Mouse (Mus musculus) heart, embryonic 10.5 days (tissue): ENCODE results near the gene Mthfd2. TPM values are rescaled to one million over a fixed set of nuclear protein-coding genes. Genes with fewer than 3 reads are reported as not detected.

Experiments used
- DNase-seq: peaks from one replicate; pipeline ENCODE4 v3.0.0-alpha.2; 2017; ENCODE audit warnings: low spot score
- H3K27ac ChIP-seq: fragments of 300-500 bp; sonication (generic); 2 replicates; pipeline ENCODE4 v1.5.1; 2016; ENCODE audit warnings: mild to moderate bottlenecking
- H3K27me3 ChIP-seq: fragments of 300-500 bp; sonication (generic); 2 replicates; pipeline ENCODE4 v1.6.1; 2016; ENCODE audit warnings: mild to moderate bottlenecking; ENCODE audit not compliant: poor library complexity, insufficient read depth, severe bottlenecking
- H3K36me3 ChIP-seq: fragments of 300-500 bp; sonication (generic); 2 replicates; pipeline ENCODE4 v1.6.1; 2016; ENCODE audit warnings: mild to moderate bottlenecking, moderate library complexity
- H3K4me1 ChIP-seq: fragments of 300-500 bp; sonication (generic); 2 replicates; pipeline ENCODE4 v1.6.1; 2016; ENCODE audit warnings: mild to moderate bottlenecking
- H3K4me3 ChIP-seq: fragments of 300-500 bp; sonication (generic); 2 replicates; pipeline ENCODE4 v1.5.1; 2016; ENCODE audit warnings: mild to moderate bottlenecking, moderate library complexity
- H3K9me3 ChIP-seq: fragments of 300-500 bp; sonication (generic); 2 replicates; pipeline ENCODE4 v1.6.1; 2016; ENCODE audit warnings: mild to moderate bottlenecking, moderate library complexity
- WGBS: fragments of 180-500 bp; shearing (Covaris S2); methylation state at CpG from one replicate; pipeline ENCODE4 v1.1.7; 2016; 5-methylcytosine and 5-hydroxymethylcytosine counted together
- polyA plus RNA-seq: library from polyadenylated mRNA; unstranded; fragments of >200 nt; fragmentation: Nextera tagmentation; extraction: Ambion mirVana; gene quantifications from 2 replicates; pipeline ENCODE4 v1.2.1, GENCODE M21; 2016

Mthfd2 gene
- polyA plus RNA-seq, 1 experiment from 2014 or later: 58.7 TPM

GRCm38 (mm10) chr6:83323652-83324419, 1.9 kb downstream of the Mthfd2 start:
- Histone ChIP-seq H3K4me1 (peaks cover 9% of the 10 kb centered on the region), H3K27me3 (no peaks in the 10 kb centered on the region), H3K9me3 (no peaks in the 10 kb centered on the region), H3K36me3 (0 out of 2 replicates have a peak, but pooled peaks cover under 1% of the 10 kb centered on the region), H3K4me3 (no peak overlapping the region), H3K27ac (no peak overlapping the region)
- no peak for DNase-seq
- WGBS: 52% methylated on average over 8 of the region's 8 CpGs

DNA sequence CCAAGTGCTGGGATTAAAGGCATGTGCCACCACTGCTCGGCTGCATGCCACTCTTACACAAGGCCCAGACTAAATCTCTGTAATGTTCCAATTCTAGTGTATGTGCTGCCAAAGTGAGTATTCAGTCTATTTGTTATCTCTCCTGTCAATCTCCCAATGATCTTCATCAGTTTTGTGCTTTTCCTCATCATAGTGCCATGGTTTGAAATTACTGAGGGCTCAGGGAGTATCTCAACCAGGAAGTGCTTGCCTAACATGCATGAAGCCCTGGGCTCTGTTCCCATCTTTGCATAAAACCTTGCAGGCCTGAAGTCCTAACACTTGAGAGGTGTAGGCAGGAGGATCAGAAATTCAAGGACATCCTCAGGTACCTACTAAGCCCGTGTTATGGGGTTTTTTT, 2.9 kb downstream of the Mthfd2 start:
- Histone ChIP-seq H3K4me1 (peaks cover 9% of the 10 kb centered on the region), H3K9me3 (no peaks in the 10 kb centered on the region), H3K27ac (no peak overlapping the region), H3K4me3 (no peak overlapping the region), H3K36me3 (no peaks in the 10 kb centered on the region), H3K27me3 (no peaks in the 10 kb centered on the region)
- no peak for DNase-seq
- WGBS: 76% methylated on average over 2 of the region's 2 CpGs

GRCm38 (mm10) chr6:83321927-83322326, 3.8 kb downstream of the Mthfd2 start:
- Histone ChIP-seq H3K27ac (no peak overlapping the region), H3K4me1 (peaks cover 8% of the 10 kb centered on the region), H3K36me3 (no peaks in the 10 kb centered on the region), H3K4me3 (no peak overlapping the region), H3K9me3 (no peaks in the 10 kb centered on the region), H3K27me3 (no peaks in the 10 kb centered on the region)
- 50% methylated on average over 1 of the region's 1 CpGs for WGBS
- no peak for DNase-seq

DNA sequence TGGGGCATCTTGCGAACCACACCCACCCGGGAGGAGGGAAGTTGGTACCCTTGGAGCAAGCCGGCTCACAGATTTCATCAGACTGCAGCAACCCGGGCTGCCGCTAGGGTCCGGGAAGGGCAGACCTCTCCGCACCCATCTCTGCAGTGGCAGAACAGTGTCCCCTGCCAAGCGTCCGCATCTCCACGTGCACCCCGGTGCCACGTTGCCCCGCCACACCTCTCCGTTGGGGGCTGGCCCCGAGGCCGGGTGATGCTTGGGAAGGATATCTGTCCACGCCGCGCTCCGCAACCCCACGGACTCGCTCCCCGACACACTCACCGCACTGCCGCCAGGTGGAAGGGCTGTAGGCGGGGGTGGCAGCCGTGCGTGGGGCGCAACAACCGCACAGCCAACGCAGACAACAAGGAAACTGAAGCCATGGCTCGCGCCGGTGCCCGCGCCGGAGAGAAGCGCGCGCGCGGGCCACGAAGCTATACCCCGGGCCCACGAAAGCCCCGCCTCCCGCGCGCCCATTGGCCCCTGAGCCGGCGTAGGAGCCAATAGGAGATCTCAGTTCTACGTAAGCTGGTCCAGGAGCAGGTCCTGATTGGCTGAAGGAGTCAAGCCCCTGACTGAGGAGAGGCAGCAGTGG, 8.5 kb downstream of the Mthfd2 start:
- Histone ChIP-seq H3K4me1 (peaks cover 12% of the 10 kb centered on the region), H3K9me3 (no peaks in the 10 kb centered on the region), H3K27me3 (no peaks in the 10 kb centered on the region), H3K36me3 (peaks cover 11% of the 10 kb centered on the region), H3K27ac (peak overlapping the region; percentile 93), H3K4me3 (peak overlapping the region; percentile 84)
- peak; percentile 96 for DNase-seq
- whole genome bisulfite sequencing: under 1% methylated on average over 52 of the region's 52 CpGs

DNA sequence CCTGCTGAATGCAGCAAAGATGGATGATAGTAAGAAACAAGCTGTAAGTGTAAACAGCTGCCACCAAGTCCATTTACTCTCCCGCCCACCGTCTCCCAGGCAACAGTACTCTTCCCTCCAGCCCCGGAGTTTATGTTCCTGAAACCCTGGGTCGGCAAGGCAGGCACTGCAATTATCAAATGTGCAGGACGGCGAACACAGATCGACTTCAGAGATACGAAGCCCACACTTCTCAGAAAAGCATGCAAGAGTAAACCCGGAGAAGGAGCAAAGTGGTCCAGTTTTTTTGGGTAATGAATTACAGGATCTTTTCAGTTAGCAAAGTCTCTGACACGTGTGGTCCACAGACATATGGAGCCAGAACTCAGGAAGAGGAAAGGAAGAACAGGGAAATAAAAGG, 9.7 kb downstream of the Mthfd2 start:
- Histone ChIP-seq H3K36me3 (peaks cover 23% of the 10 kb centered on the region), H3K9me3 (no peaks in the 10 kb centered on the region), H3K4me1 (peaks cover 15% of the 10 kb centered on the region), H3K4me3 (peak overlapping the region; percentile 33), H3K27ac (no peak overlapping the region), H3K27me3 (no peaks in the 10 kb centered on the region)
- 26% methylated on average over 10 of the region's 10 CpGs for WGBS
- no peak for DNase-seq

DNA sequence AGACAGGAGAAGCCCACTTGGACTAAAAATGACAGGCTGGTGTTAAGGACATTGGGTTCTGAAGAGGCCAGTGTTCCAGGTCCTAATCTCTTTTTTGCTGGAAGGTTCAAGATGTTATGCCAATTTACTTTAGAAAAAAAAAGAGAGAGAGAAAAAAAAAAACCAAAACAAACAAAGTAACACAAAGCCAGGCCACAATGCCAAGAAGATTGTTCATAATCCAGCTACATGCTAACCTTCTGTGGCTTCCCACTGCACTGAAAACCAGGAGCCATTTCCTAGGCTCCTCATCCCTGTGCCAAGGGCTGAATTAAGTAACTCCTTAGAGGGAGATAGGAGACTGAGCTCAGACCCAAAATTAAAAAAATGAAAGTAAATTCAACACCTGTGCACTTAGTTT, 10.4 kb downstream of the Mthfd2 start:
- Histone ChIP-seq H3K4me3 (no peak overlapping the region), H3K9me3 (no peaks in the 10 kb centered on the region), H3K36me3 (peaks cover 31% of the 10 kb centered on the region), H3K27ac (no peak overlapping the region), H3K4me1 (peaks cover 15% of the 10 kb centered on the region), H3K27me3 (no peaks in the 10 kb centered on the region)
- peak; percentile 28 for DNase-seq

- H3K27me3 ChIP-seq: no peaks in the 10 kb centered on the region
- H3K27ac ChIP-seq: no peak overlapping the region; the same call in 1 of the 2 replicates
- WGBS: 70% methylated on average over 8 of the region's 8 CpGs
- no peak overlapping the region for H3K4me3 ChIP-seq
- peak; percentile 91 for DNase-seq
- no peaks in the 10 kb centered on the region for H3K9me3 ChIP-seq
- H3K36me3 ChIP-seq: peaks cover 56% of the 10 kb centered on the region
- H3K4me1 ChIP-seq: peaks cover 15% of the 10 kb centered on the region
These were observed 13.2 kb downstream of the Mthfd2 start for GRCm38 (mm10) chr6:83312514-83312913.

GRCm38 (mm10) chr6:83312021-83312420, 13.7 kb downstream of the Mthfd2 start:
- H3K4me1 ChIP-seq: peaks cover 14% of the 10 kb centered on the region
- no peak for DNase-seq
- H3K4me3 ChIP-seq: no peak overlapping the region
- H3K36me3 ChIP-seq: peaks cover 61% of the 10 kb centered on the region
- H3K27me3 ChIP-seq: no peaks in the 10 kb centered on the region
- WGBS: 77% methylated on average over 7 of the region's 7 CpGs
- H3K27ac ChIP-seq: peak overlapping the region; percentile 49; the same call in 1 of the 2 replicates
- no peaks in the 10 kb centered on the region for H3K9me3 ChIP-seq

DNA sequence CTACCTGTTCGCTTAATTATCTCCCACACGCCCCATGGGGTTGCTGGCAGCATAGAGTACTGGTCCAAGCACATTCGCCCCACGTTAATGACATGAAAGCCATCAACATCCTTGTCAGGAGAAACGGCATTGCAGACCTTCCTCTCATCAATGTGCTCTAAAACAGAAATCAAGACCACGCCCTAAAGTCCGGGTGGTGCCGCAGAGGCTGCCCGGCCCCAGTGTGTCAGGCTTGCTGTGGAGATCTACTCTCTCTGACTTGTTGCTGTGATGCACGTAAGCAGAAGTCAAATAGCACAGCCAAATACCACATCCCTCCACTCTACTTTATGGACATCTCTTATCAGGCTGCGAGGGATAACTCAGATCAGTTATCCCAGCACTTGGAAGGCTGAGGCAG, 14.5 kb downstream of the Mthfd2 start:
- no peaks in the 10 kb centered on the region for H3K27me3 ChIP-seq
- H3K4me3 ChIP-seq: no peak overlapping the region
- H3K9me3 ChIP-seq: no peaks in the 10 kb centered on the region
- H3K36me3 ChIP-seq: peaks cover 69% of the 10 kb centered on the region
- no peak for DNase-seq
- WGBS: 83% methylated on average over 11 of the region's 11 CpGs
- H3K4me1 ChIP-seq: peaks cover 9% of the 10 kb centered on the region
- H3K27ac ChIP-seq: no peak overlapping the region

DNA sequence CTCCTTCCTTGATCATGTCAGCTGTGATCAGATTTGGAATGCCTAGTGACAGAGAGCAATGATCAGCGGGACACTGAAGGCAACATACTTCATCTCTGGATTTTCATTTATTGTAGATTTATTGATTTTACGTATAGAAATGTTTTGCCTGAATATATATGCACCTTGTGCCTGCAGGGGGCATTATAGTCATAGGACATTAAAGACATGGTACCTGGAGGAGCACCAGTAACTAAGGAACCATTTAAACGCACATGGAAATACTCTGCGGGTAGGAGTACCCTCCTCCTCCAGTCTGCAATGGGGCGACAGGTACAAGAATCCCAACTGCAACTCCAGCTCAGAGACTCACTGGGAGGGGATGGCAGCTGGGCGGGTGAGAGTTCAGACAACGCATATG, 16.7 kb downstream of the Mthfd2 start:
- Histone ChIP-seq H3K27me3 (no peaks in the 10 kb centered on the region), H3K36me3 (peaks cover 86% of the 10 kb centered on the region), H3K4me1 (0 out of 2 replicates have a peak, but pooled peaks cover 3% of the 10 kb centered on the region), H3K27ac (no peak overlapping the region), H3K9me3 (no peaks in the 10 kb centered on the region), H3K4me3 (no peak overlapping the region)
- DNase-seq: no peak
- 91% methylated on average over 7 of the region's 7 CpGs for WGBS

DNA sequence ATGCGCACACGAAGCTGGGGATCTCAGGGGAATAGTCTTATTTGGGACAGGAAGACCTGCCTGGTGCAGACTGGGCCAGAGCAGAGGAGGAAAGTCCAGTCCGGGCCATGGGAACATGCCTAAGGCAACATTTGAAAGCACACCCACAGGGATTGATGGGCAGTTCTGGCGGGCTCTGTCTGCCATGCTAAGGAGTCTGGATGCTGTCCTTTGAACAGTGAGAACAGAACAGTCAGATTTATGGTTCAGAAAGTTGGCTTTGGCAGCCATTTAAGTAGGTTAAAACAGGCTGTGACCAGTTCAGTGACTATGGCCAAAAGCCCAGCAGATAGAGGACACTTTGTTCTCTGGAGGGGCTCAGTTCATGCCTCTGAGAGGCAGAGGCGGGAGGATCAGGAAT, 23.4 kb downstream of the Mthfd2 start:
- 83% methylated on average over 5 of the region's 5 CpGs for WGBS
- H3K27me3 ChIP-seq: no peaks in the 10 kb centered on the region; the same call in 1 of the 2 replicates
- no peaks in the 10 kb centered on the region for H3K4me1 ChIP-seq

DNA sequence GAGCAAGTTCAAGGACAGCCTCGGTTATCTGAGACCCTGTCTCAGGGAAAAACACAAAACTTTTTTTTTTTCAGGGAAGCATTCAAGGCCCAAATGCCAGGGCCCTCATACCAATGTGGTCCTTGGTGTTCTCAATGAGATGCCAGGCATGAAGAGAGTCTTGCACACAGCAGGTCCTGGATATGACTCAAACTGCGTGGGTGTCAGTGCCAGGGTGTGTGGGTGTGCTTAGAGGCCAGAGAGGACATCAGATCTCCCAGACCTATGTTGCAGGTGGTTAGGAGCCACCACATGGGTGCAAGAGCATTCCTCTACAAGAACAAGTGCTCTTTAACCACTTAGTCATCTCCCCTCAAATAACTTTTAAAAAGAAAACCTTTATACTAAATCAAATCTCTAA, 24.4 kb downstream of the Mthfd2 start:
- WGBS: 77% methylated on average over 2 of the region's 2 CpGs
- no peak overlapping the region for H3K4me3 ChIP-seq
- H3K27me3 ChIP-seq: no peaks in the 10 kb centered on the region; the same call in 1 of the 2 replicates
- no peaks in the 10 kb centered on the region for H3K9me3 ChIP-seq
- no peak overlapping the region for H3K27ac ChIP-seq
- peaks cover 17% of the 10 kb centered on the region for H3K36me3 ChIP-seq
- H3K4me1 ChIP-seq: no peaks in the 10 kb centered on the region
- DNase-seq: no peak

More for the DNA sequence above, 23.4 kb downstream of the Mthfd2 start:
- Histone ChIP-seq H3K36me3 (peaks cover 27% of the 10 kb centered on the region), H3K27ac (no peak overlapping the region), H3K4me3 (no peak overlapping the region), H3K9me3 (no peaks in the 10 kb centered on the region)
- DNase-seq: no peak

GRCm38 (mm10) chr6:83300447-83301229, 25.1 kb downstream of the Mthfd2 start:
- no peak for DNase-seq
- Histone ChIP-seq H3K27me3 (no peaks in the 10 kb centered on the region; the same call in 1 of the 2 replicates), H3K27ac (no peak overlapping the region), H3K36me3 (peaks cover 11% of the 10 kb centered on the region), H3K4me3 (no peak overlapping the region), H3K4me1 (no peaks in the 10 kb centered on the region), H3K9me3 (no peaks in the 10 kb centered on the region)
- WGBS: 73% methylated on average over 7 of the region's 7 CpGs
